Mouse (Mus musculus) embryonic fibroblast, embryonic 13.5 days (primary cell): ENCODE data around the gene Cdc20. TPM values are rescaled to one million over a fixed set of nuclear protein-coding genes. Genes with fewer than 3 reads are reported as not detected.

Experiments used
- H3K27ac ChIP-seq: 2 replicates; pipeline ENCODE4 v1.5.1; 2012; ENCODE audit warnings: low read length, control low read depth, inconsistent platforms; ENCODE audit not compliant: insufficient read depth
- H3K4me1 ChIP-seq: 2 replicates; pipeline ENCODE4 v1.6.1; 2011; ENCODE audit warnings: low read length; ENCODE audit not compliant: control insufficient read depth, insufficient read depth
- H3K4me3 ChIP-seq: 2 replicates; pipeline ENCODE4 v1.5.1; 2011; ENCODE audit warnings: mild to moderate bottlenecking, control low read depth, low read length; ENCODE audit not compliant: insufficient read depth
- CTCF ChIP-seq: IDR thresholded peaks from 2 replicates; pipeline ENCODE4 v1.5.1; 2011; ENCODE audit warnings: mild to moderate bottlenecking, control low read depth, low read length, moderate library complexity, borderline replicate concordance; ENCODE audit not compliant: insufficient read depth
- POLR2A ChIP-seq: IDR thresholded peaks from 2 replicates; pipeline ENCODE4 v1.6.1; 2011; ENCODE audit warnings: low read depth, mild to moderate bottlenecking, control low read depth, low read length, moderate library complexity
- polyA plus RNA-seq: library from polyadenylated mRNA; stranded (reverse); fragments of >200 nt; gene quantifications from 2 replicates; pipeline ENCODE4 v1.2.4, GENCODE M21; 2011; ENCODE audit warnings: low read depth; ENCODE audit not compliant: missing spikeins, insufficient read length

Cdc20 gene
- polyA plus RNA-seq, 1 experiment: 61.6 TPM

DNA sequence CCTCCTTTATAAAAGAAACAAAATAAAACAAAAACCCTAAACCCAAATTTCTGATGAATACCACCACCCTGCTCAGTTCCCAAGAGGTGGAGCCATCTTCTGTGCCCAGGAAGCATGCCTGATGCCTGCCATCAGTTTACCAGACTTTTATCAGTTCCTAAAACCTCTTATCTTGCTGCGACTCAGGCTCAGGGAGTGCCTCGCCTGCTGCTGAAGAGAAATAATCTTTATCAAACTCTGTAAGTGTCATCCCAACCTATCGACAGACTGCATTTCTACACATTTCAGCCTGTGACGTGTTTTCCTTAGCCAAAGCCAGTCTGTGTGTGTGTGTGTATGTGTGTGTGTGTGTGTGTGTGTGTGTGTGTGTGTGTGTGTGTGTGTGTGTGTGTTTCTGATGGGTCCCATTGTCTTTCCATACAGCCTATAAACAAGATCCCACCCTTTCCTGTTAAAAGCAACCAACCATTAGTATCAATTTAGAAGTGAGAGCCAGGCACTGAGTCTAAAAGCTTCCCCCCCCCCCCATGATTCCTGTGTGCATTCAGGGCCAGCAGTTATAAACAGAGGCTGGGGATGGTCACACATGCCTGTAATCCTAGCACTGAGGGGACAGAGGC, 12.5 kb downstream of the Cdc20 start:
- H3K4me3 ChIP-seq: no peak overlapping the region
- H3K27ac ChIP-seq: no peak overlapping the region
- H3K4me1 ChIP-seq: no peaks in the 10 kb centered on the region; the same call in 1 of the 2 replicates
- TF ChIP-seq CTCF: no peak
- TF ChIP-seq POLR2A: no peak

DNA sequence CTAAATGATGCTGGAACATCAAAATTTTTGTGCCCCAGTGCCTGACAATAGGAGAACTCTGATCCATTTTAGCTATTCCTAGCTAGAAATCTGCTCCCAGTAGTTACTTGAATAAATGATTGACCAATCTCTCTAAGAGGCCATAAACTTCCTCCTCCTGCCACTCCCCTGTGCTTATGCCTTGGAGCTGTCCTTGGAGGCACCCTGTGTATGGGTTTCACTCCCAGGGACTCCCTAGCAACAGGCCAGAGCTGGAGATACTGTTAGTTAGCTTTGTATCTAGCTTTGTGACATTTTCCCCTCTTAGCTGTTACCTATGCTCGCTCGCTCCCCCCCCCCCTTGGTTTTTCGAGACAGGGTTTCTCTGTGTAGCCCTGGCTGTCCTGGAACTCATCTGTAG, 15.8 kb downstream of the Cdc20 start:
- Histone ChIP-seq H3K27ac (no peak overlapping the region), H3K4me3 (no peak overlapping the region), H3K4me1 (no peaks in the 10 kb centered on the region)
- TF ChIP-seq POLR2A (no peak), CTCF (no peak)

DNA sequence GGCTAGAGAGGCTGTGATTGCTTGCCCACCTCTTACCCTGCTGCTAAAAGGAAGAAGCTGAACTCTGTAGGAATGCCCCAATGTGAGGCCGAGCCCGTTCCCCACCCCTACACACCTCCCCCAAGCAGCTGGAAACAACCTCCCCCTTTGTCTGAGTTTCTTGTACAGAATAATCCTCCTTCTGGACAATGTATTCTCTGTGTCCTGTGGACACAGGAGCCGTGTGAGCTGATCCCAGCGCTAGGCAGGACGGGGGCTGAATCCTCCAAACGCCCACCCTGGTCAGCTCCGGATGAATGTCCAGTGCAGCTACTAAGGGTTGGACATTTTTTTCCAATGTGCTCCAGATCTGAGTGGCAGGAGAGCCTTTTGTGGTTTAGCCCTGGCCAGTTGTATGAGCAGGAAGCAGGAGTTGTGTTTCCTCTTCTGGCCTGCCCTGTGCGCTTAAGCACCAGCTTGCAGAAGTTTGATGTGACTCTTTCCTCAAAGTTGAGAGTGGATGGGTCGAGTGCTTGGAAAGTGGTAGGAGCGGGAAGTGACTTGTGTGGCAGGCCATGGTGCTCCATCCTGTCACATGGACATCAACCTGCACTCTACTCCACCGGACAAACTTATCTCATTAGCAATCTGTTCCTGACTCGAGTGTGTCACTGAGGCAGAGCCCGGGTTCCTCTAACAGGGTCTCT, 19.9 kb downstream of the Cdc20 start:
- no peak overlapping the region for H3K4me3 ChIP-seq
- TF ChIP-seq CTCF (no peak), POLR2A (no peak)
- H3K4me1 ChIP-seq: no peaks in the 10 kb centered on the region
- H3K27ac ChIP-seq: no peak overlapping the region

DNA sequence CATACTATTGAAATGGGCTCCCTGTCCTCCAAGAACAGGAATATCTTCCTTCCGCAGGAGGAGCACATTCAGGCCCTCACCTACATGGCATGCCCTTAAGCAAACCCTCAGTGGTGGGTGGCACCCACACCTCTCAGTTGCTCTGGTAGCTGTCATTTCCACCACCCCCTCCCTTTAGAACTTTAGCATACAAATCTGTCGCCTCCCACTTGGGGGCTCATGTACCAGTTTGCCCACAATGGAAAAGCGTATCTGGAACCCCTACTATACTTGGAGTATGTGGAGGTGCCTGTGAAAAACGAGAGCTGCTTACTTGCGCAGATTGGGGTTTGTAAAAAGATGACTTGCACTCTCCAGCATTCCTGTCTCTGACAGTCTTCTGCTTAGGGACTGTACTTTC, 20.8 kb downstream of the Cdc20 start:
- TF ChIP-seq POLR2A (no peak), CTCF (no peak)
- Histone ChIP-seq H3K4me3 (no peak overlapping the region), H3K4me1 (no peaks in the 10 kb centered on the region), H3K27ac (no peak overlapping the region)

DNA sequence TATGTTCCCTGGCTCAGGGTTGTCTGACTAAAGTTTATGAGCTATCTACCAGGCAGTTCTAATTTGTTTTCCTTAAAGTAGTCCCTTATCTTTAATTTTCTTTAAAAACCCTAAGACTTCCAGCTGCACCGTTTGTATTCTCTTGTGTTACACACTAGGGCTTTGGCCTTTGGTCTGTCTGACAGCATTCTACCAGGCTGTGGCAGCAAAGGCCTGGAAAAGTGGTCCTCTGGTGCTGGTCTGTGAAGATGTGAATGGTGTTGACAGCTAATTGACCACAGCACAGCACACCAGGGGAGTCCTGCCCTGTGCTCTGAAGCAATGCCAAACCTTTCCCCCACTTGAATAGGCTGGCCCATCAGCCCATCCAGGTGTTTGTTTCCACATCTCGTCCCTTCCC, 21.4 kb downstream of the Cdc20 start:
- no peaks in the 10 kb centered on the region for H3K4me1 ChIP-seq
- H3K27ac ChIP-seq: no peak overlapping the region
- H3K4me3 ChIP-seq: no peak overlapping the region
- TF ChIP-seq CTCF (no peak), POLR2A (no peak)

DNA sequence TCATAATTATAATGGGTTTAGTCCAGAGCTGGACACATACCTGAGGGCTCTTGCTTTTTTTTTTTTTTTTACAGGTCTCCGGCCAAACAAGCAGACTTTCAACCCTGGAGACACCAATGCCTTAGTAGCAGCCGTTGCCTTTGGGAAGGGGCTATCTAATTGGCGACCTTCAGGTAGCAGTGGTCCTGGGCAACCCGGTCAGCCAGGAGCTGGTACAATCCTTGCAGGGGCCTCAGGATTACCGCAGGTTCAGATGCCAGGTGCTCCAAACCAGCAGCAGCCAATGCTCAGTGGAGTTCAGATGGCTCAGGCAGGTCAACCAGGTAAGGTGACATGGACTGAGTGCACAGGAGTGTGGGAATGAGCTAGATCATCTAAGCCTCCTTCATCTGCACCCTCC, 23.6 kb downstream of the Cdc20 start:
- no peak overlapping the region for H3K27ac ChIP-seq
- TF ChIP-seq POLR2A: no peak
- TF ChIP-seq CTCF: no peak
- H3K4me3 ChIP-seq: no peak overlapping the region
- H3K4me1 ChIP-seq: peaks cover 7% of the 10 kb centered on the region

DNA sequence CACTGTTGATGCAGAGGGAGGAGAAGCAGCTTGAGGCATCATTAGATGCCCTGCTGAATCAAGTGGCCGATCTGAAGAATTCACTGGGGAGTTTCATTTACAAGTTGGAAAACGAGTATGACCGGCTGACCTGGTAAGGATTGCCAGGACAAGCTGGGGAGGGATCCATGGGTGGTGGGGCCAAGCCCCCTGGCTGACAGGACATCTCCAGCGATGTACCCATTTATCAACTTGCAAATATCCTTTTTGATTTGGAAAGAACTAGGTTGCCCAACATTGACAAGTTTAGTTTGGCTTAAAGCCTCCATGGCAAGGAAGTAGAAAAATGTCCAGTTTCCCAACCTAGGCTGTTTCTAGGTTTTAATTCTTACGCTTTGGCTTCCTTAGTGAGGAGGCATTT, 26.3 kb downstream of the Cdc20 start:
- no peak for TF ChIP-seq POLR2A
- TF ChIP-seq CTCF: no peak
- Histone ChIP-seq H3K4me1 (peaks cover 7% of the 10 kb centered on the region), H3K4me3 (no peak overlapping the region), H3K27ac (no peak overlapping the region)

DNA sequence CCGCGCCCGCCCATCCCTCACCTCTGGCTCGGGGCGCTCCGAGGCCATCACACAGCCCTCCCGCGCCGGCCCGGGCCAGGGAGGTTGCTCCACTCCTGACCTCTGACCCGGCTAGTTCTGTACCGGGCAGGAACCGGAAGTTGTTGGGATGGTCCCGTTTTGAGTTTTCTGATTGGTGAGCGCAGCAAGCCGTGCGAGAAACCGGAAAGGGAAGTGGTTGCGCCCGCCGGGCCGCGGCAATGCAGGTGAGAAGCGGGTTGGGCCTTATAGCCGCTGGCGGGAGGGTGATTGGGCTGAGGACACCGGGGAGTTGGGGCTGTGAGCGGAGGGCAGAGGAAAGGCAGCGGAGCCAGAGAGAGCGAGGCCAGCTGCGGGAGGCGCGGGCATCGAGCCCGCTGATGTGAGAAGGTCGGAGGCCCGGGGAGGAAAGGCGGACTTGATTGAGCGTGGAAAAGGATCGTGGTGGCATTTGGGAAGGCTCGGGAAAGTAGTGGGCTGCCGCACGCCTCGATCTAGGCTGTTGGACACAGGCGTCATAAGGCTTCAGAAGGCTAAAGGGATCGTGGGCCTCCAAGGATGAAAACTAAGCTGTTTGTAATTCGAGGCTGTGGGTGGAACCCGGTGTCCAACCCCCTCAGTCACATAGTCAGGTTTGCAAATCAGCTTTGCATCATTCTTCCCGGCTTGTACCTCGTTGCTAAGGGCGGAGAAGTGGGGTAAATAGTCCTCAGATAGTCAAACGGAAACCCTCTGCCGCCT, 27.8 kb downstream of the Cdc20 start, which contains the start of the genes Szt2 and Med8:
Szt2 (minus strand) TSS at position 132 of the 759 bp plus-strand sequence.
Med8 (plus strand) TSS at position 196 of the 759 bp plus-strand sequence.
- peak within 1 kb of the TSS; percentile 95 for H3K4me3 ChIP-seq
- peak within 1 kb of the TSS; percentile 14; the same call in 1 of the 2 replicates for H3K27ac ChIP-seq
- no peak for TF ChIP-seq CTCF
- peak; percentile 71 for TF ChIP-seq POLR2A
- H3K4me1 ChIP-seq: peaks cover 7% of the 10 kb centered on the region

DNA sequence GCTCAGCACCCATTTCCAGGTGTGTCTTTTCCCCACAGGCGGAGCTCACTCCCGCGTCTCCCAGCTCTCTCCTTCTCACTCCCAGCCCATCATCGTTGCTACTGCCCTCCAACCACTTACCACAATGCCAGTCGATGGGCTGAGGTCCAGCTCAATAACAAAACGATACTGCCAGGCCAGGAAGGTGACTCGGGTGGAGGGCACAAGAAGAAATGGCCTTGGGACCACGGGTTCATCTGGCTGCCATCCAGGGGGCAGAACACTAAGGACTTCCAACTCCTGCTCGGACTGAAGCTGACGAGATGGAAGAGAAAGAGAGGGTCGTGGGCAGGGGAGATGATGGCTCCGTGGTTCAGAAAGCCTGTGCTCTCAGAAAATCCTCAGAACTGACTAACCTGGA, 34.5 kb downstream of the Cdc20 start:
- TF ChIP-seq CTCF (no peak), POLR2A (no peak)
- no peaks in the 10 kb centered on the region for H3K4me1 ChIP-seq
- H3K4me3 ChIP-seq: no peak overlapping the region
- H3K27ac ChIP-seq: no peak overlapping the region
